Mouse (Mus musculus) cerebellum, adult 2 months (tissue): ENCODE results near the gene Mast1. TPM values are rescaled to one million over a fixed set of nuclear protein-coding genes. Genes with fewer than 3 reads are reported as not detected.

Experiments used
- DNase-seq, 2 experiments: peaks; one replicate each; pipeline ENCODE4 v3.0.0; 2021
- H3K27ac ChIP-seq: fragments of 200-500 bp; 2 replicates; pipeline ENCODE4 v1.5.1; 2012; ENCODE audit warnings: low read length, control low read depth, inconsistent platforms; ENCODE audit not compliant: insufficient read depth
- H3K27me3 ChIP-seq: fragments of 200-500 bp; 2 replicates; pipeline ENCODE4 v1.6.1; 2012; ENCODE audit warnings: inconsistent platforms, mild to moderate bottlenecking, low read length, moderate library complexity; ENCODE audit not compliant: control insufficient read depth, insufficient read depth
- H3K4me1 ChIP-seq: fragments of 200-500 bp; 2 replicates; pipeline ENCODE4 v1.6.1; 2011; ENCODE audit warnings: low read length; ENCODE audit not compliant: control insufficient read depth, insufficient read depth
- H3K4me3 ChIP-seq: fragments of 200-500 bp; replicated peaks from 2 replicates; pipeline ENCODE3; 2011; ENCODE audit warnings: mild to moderate bottlenecking, low read depth, low read length, control low read depth; ENCODE audit not compliant: insufficient read depth
- CTCF ChIP-seq: fragments of 200-500 bp; IDR thresholded peaks from 2 replicates; pipeline ENCODE4 v1.5.1; 2011; ENCODE audit warnings: low read depth, mild to moderate bottlenecking, control low read depth, low read length, moderate library complexity, borderline replicate concordance; ENCODE audit not compliant: insufficient read depth
- POLR2A ChIP-seq: fragments of 200-500 bp; IDR thresholded peaks from 2 replicates; pipeline ENCODE4 v1.6.1; 2011; ENCODE audit warnings: low read length, control low read depth, borderline replicate concordance; ENCODE audit not compliant: insufficient read depth
- WGBS: fragments of 180-500 bp; shearing (Covaris S2); methylation state at CpG from one replicate; pipeline ENCODE4 v1.1.7; 2018; 5-methylcytosine and 5-hydroxymethylcytosine counted together
- polyA plus RNA-seq: library from polyadenylated mRNA; depleted of rRNA; stranded (reverse); fragments of >200 nt; gene quantifications from 2 replicates; pipeline ENCODE4 v1.2.3, GENCODE M21; 2012

The Mast1 gene
- polyA plus RNA-seq, 1 experiment, result 115 TPM

DNA sequence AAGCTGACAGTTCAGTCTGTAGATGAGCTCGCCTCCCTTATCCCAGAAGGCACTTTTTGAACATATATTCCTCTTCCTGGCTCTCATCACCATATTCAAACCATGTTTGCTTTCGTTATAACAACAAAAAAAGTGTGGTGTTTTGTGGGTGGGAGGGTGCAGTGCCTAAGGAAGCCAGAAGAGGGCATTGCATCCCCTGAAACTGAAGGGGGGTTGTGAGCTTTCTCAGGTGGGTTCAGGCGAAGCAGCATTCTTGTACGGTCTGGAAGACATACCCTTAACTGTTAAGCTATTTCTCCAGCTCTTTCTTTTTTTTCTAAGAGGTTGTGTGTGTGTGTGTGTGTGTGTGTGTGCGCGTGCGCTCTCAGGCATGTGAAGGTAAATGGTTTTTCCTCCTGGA lies 38.3 kb upstream of the Mast1 start:
- TF ChIP-seq POLR2A (no peak), CTCF (peak; percentile 74; the same call in 1 of the 2 replicates)
- DNase-seq, result peak in 1 of 2 experiments; percentile 60
- H3K27me3 ChIP-seq, result no peaks in the 10 kb centered on the region
- WGBS, result 43% methylated on average over 7 of the region's 7 CpGs
- no peak overlapping the region for H3K4me3 ChIP-seq
- H3K4me1 ChIP-seq, result no peaks in the 10 kb centered on the region; the same call in 1 of the 2 replicates
- no peak overlapping the region for H3K27ac ChIP-seq

DNA sequence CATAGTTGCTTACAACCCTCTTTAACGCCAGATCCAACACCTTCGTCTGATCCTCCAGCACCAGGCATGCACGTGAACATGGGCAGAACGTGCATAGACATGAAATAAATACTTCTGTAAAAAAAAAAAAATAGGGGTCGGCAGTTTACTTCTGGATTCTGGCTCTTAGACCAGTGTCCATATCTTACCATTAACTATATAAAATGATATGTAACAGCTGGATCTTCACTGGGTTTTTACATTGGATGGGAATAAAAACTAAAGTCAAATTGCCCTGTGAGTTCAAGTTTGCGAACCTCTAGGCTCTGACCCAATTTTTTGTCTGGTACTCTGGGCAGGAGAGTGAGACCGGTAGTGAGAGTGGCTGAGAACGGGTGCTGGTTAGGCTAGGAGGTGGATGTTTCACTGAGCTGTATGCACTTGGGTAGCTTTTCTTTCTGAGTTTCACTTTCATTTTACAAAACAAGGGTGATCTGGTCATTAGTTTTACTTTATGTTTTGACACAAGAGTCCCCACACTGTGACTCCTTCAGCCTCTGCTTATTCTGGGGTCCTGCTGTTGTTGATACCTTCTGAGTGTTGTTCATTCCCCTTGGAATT lies 37.5 kb upstream of the Mast1 start:
- H3K4me1 ChIP-seq, result no peaks in the 10 kb centered on the region; the same call in 1 of the 2 replicates
- TF ChIP-seq POLR2A (no peak), CTCF (no peak)
- no peak overlapping the region for H3K4me3 ChIP-seq
- DNase-seq, result no peak
- no peaks in the 10 kb centered on the region for H3K27me3 ChIP-seq
- 78% methylated on average over 8 of the region's 8 CpGs for WGBS
- no peak overlapping the region for H3K27ac ChIP-seq

DNA sequence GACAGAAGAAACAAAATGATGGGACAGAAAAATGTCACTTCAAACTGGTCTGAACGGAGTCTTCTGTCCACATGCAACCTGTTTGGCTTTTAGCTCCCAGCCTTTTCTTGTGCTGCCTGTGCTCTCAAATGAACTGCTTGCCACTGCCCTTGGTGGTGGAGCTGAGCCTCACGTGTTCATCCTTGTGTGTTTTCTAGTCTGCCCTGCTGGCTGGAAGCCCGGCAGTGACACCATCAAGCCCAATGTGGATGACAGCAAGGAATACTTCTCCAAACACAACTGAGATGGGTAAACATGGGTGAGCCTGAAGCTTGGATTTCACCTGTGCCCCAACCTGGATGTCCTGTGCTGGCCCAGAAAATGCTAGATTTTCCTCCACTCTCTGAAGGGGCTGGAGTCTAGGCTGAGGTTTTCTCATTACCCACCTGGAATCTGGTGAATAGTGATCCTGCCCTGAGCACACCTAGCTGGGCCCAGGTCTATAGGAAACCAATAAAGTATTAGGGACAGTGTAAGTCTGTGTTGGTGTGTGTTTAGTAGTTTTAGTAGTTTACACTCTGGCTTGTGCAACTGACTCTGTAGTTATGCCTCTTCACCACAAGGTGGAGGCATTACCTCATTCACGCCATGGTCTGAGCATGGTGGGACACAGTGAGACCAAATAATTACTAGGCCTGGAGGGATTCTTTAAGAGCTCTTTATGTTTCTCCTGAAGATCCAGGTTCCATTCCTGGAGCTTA lies 36.8 kb upstream of the Mast1 start:
- Histone ChIP-seq H3K4me3 (no peak overlapping the region), H3K27ac (no peak overlapping the region), H3K27me3 (no peaks in the 10 kb centered on the region), H3K4me1 (peaks cover 2% of the 10 kb centered on the region; the same call in 1 of the 2 replicates)
- peak; percentile 60 to 70 for DNase-seq
- WGBS, result 29% methylated on average over 4 of the region's 4 CpGs
- no peak for TF ChIP-seq POLR2A
- peak; percentile 93 for TF ChIP-seq CTCF

DNA sequence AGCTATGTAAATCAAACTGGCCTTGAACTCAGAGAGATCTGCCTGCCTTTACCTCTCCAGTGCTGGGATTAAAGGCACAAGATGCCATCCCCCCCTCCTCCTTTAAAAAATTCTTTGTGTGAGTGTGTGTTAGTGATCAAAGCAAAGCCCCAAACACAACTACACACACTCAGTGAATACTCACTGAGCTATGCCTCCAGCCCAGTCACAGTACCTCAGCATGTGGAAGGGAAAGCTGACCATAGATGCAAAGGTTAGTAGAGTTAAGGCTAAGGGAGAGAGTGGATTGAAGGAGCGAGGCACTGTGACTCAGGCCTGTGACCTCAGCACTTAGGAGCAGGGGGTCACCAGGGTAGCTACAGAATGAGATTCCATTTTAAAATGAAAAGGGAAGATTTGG lies 35.9 kb upstream of the Mast1 start:
- no peak for DNase-seq
- Histone ChIP-seq H3K27ac (no peak overlapping the region), H3K4me3 (no peak overlapping the region), H3K4me1 (peaks cover 2% of the 10 kb centered on the region; the same call in 1 of the 2 replicates), H3K27me3 (no peaks in the 10 kb centered on the region)
- WGBS, result 88% methylated on average over 1 of the region's 1 CpGs
- TF ChIP-seq POLR2A (no peak), CTCF (no peak)

DNA sequence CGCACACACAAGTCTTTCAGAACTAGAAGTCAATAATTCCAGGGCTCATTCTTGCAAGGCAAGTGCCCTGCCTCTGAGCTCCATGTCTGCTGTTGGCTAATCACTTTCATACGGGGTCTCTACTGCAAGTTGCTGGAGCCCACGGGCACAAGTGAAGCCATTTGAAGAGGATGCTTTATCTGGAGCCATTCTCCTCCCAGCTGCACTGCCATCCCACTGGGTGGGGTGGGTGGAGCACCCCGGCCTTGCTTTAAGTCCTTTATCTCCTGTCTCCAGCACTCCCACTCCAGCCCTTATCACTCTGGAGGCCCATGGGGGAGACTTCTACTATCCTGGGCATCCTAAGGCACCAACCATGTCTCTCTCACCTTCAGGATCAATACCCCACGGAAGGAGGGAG lies 33.8 kb upstream of the Mast1 start:
- no peak for DNase-seq
- TF ChIP-seq CTCF, result no peak
- TF ChIP-seq POLR2A, result no peak
- WGBS, result 50% methylated on average over 5 of the region's 5 CpGs
- H3K27me3 ChIP-seq, result no peaks in the 10 kb centered on the region
- H3K4me3 ChIP-seq, result peak overlapping the region; percentile 12
- H3K4me1 ChIP-seq, result peaks cover 2% of the 10 kb centered on the region; the same call in 1 of the 2 replicates
- H3K27ac ChIP-seq, result no peak overlapping the region

DNA sequence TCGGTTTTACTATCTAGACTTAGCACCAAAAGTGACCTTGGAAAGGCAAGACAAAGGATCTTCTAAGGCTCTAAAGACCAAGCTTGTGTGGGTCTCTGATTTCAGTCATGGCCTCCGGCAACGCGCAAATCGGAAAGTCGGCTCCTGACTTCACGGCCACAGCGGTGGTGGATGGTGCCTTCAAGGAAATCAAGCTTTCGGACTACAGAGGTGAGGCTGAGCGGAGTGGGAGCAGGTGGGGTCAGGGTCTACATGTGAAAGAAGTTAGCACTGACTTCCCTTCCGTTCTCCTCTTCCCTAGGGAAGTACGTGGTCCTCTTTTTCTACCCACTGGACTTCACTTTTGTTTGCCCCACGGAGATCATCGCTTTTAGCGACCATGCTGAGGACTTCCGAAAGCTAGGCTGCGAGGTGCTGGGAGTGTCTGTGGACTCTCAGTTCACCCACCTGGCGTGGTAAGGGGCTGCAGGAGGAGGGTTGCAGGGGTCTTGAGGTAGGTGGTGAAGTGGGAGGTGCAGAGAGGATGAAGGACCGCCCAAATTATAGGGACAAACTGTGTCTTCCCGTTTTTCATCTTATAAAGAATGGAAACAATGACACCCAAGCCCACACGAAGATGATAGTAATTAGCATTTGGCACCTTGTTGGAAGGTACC lies 33.1 kb upstream of the Mast1 start:
- H3K4me1 ChIP-seq, result peaks cover 2% of the 10 kb centered on the region; the same call in 1 of the 2 replicates
- no peak for DNase-seq
- H3K27ac ChIP-seq, result peak overlapping the region; percentile 60
- H3K4me3 ChIP-seq, result peak overlapping the region; percentile 90
- no peak for TF ChIP-seq POLR2A
- no peak for TF ChIP-seq CTCF
- WGBS, result 2% methylated on average over 21 of the region's 21 CpGs
- no peaks in the 10 kb centered on the region for H3K27me3 ChIP-seq

DNA sequence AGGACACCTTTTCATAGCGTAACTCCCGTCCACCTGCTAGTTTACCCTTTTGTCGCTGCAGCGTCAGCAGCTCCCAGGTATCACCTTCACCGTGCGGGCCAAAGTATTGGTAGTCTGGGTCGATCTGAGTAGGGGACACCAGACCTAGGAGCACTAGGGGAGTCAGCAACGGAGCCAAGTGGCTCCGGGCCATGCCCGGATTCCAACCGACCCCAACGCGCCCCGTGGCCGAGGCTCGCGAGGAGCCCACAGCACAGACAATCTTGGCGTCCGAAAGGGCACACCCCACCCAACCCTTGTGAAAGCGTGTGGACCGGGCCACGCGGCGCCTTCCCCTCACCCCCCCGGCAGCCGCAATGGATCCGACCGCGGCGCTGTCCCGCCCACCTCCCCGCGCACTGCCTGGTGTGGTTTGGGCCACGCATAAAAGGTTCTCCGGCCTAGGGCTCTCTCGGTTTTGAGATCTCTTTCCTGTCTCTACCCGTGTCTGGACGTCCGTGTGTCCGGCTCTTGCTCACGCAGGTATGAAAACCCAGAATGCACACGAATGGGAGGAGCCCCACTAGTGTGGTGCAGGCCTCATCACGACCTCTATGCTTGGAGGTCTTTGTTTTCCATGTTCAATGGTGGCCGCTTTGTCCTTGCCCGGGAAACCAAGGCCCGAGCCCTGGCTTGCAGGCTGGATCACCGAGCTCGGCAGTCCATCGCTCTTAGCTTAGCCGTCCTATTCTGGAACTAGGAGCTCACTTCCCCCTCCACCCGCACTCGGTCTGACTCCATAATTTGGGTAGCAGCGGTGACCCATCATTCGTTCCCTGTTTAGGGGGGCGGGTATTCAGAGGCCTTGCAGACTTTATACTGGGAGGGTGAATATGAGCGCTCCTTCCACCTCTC lies 32.3 kb upstream of the Mast1 start, which contains the start of the genes Gm49661, Prdx2 and Rnaseh2a:
Gene Gm49661, minus strand, starts transcription at position 193 of the 894 bp plus-strand sequence.
Gene Prdx2, plus strand, starts transcription at position 347 of the 894 bp plus-strand sequence.
Gene Rnaseh2a, minus strand, starts transcription at position 527 of the 894 bp plus-strand sequence.
- peaks cover 5% of the 10 kb centered on the region; the same call in 1 of the 2 replicates for H3K4me1 ChIP-seq
- DNase-seq, result peak; percentile 81 to 84
- peak within 1 kb of the TSS; percentile 60 for H3K27ac ChIP-seq
- WGBS, result under 1% methylated on average over 56 of the region's 56 CpGs
- H3K27me3 ChIP-seq, result no peaks in the 10 kb centered on the region
- H3K4me3 ChIP-seq, result peak within 1 kb of the TSS; percentile 90
- TF ChIP-seq CTCF (no peak), POLR2A (peak; percentile 92; the same call in 1 of the 2 replicates)
